Mouse (Mus musculus) megakaryocyte progenitor cell, adult 5-6 weeks (primary cell): ENCODE results near the gene Gps1. TPM values are rescaled to one million over a fixed set of nuclear protein-coding genes. Genes with fewer than 3 reads are reported as not detected.
A peak's percentile ranks its signal among the peaks of the same experiment; 100 is the strongest.

Source experiments
- ATAC-seq: replicated peaks from 2 replicates; pipeline ENCODE4 v1.8.0; 2016; ENCODE audit warnings: mild to moderate bottlenecking, moderate TSS enrichment, inconsistent platforms; ENCODE audit not compliant: poor library complexity
- total RNA-seq, 2 experiments: library from RNA; stranded (forward) in 1 of 2; stranded (reverse) in 1 of 2; fragments of 157-497, 149-512 nt in 1 of 2; fragments of 200-1000 nt in 1 of 2; gene quantifications; 2 replicates each; pipeline versions ENCODE4 v1.2.3 to v1.2.4; 2015 to 2017

The Gps1 gene
- total RNA-seq, 2 experiments from 2014 or later: 93.4 to 99.9 TPM

- no peak for ATAC-seq
Observed at GRCm38 (mm10) chr11:120821076-120821922, 37.2 kb downstream of the Gps1 start.

GRCm38 (mm10) chr11:120822321-120822720 lies 38.2 kb downstream of the Gps1 start:
- ATAC-seq: no peak

- ATAC-seq: peak; percentile 13; the same call in 1 of the 2 replicates
Observed at GRCm38 (mm10) chr11:120822831-120823550, 38.9 kb downstream of the Gps1 start.

- no peak for ATAC-seq
Observed at GRCm38 (mm10) chr11:120823551-120823947, 39.5 kb downstream of the Gps1 start.

GRCm38 (mm10) chr11:120823956-120824786 lies 40.1 kb downstream of the Gps1 start, which contains the start of gene Fasn:
Gene Fasn (minus strand): TSS chr11:120824547.
- ATAC-seq: peak; percentile 66

GRCm38 (mm10) chr11:120824787-120825288 lies 40.8 kb downstream of the Gps1 start:
- ATAC-seq: no peak

- ATAC-seq: no peak
Observed at GRCm38 (mm10) chr11:120825289-120825863, 41.3 kb downstream of the Gps1 start.

GRCm38 (mm10) chr11:120826016-120826953 lies 42.2 kb downstream of the Gps1 start:
- ATAC-seq: no peak

GRCm38 (mm10) chr11:120828416-120828815 lies 44.3 kb downstream of the Gps1 start:
- no peak for ATAC-seq

GRCm38 (mm10) chr11:120829757-120830532 lies 45.9 kb downstream of the Gps1 start:
- no peak for ATAC-seq

- no peak for ATAC-seq
Observed at GRCm38 (mm10) chr11:120830686-120831085, 46.6 kb downstream of the Gps1 start.

GRCm38 (mm10) chr11:120831659-120832440 lies 47.8 kb downstream of the Gps1 start:
- no peak for ATAC-seq

GRCm38 (mm10) chr11:120832962-120833361 lies 48.9 kb downstream of the Gps1 start:
- peak; percentile 52; the same call in 1 of the 2 replicates for ATAC-seq

- no peak for ATAC-seq
Observed at GRCm38 (mm10) chr11:120833555-120834280, 49.6 kb downstream of the Gps1 start.
